Mouse (Mus musculus) limb, embryonic 12.5 days (tissue): ENCODE results near the gene Ncoa1. TPM values are rescaled to one million over a fixed set of nuclear protein-coding genes. Genes with fewer than 3 reads are reported as not detected.

Experiments used
- ATAC-seq: fragments of 200-750 bp; cut with Nextera tagmentation; 2 replicates; pipeline ENCODE4 v1.8.0; 2017; ENCODE audit warnings: low read depth, moderate TSS enrichment; ENCODE audit not compliant: insufficient number of reproducible peaks, insufficient read depth, low FRiP score, low TSS enrichment
- H3K27ac ChIP-seq: fragments of 300-500 bp; sonication (generic); 2 replicates; pipeline ENCODE4 v1.5.1; 2016; ENCODE audit warnings: mild to moderate bottlenecking, moderate library complexity
- H3K27me3 ChIP-seq: fragments of 300-500 bp; sonication (generic); 2 replicates; pipeline ENCODE4 v1.6.1; 2016; ENCODE audit warnings: mild to moderate bottlenecking, moderate library complexity
- H3K36me3 ChIP-seq: fragments of 300-500 bp; sonication (generic); 2 replicates; pipeline ENCODE4 v1.6.1; 2016; ENCODE audit warnings: mild to moderate bottlenecking, moderate library complexity
- H3K4me1 ChIP-seq: fragments of 300-500 bp; sonication (generic); replicated peaks from 2 replicates; pipeline ENCODE4 v1.6.1; 2016
- H3K4me2 ChIP-seq: fragments of 300-500 bp; sonication (generic); 2 replicates; pipeline ENCODE4 v1.6.1; 2016; ENCODE audit warnings: mild to moderate bottlenecking, moderate library complexity
- H3K4me3 ChIP-seq: fragments of 300-500 bp; sonication (generic); replicated peaks from 2 replicates; pipeline ENCODE4 v1.5.1; 2016; ENCODE audit warnings: mild to moderate bottlenecking
- H3K9ac ChIP-seq: fragments of 300-500 bp; sonication (generic); replicated peaks from 2 replicates; pipeline ENCODE4 v1.6.1; 2016; ENCODE audit warnings: mild to moderate bottlenecking, moderate library complexity
- H3K9me3 ChIP-seq: fragments of 300-500 bp; sonication (generic); 2 replicates; pipeline ENCODE4 v1.6.1; 2016; ENCODE audit warnings: mild to moderate bottlenecking, moderate library complexity
- WGBS: fragments of 180-500 bp; shearing (Covaris S2); methylation state at CpG from one replicate; pipeline ENCODE4 v1.1.7; 2016; 5-methylcytosine and 5-hydroxymethylcytosine counted together
- polyA plus RNA-seq: library from polyadenylated mRNA; unstranded; fragments of >200 nt; fragmentation: Nextera tagmentation; extraction: Ambion mirVana; gene quantifications from 2 replicates; pipeline ENCODE4 v1.2.1, GENCODE M21; 2016

Gene Ncoa1
- polyA plus RNA-seq, 1 experiment from 2014 or later, result 11.3 TPM

DNA sequence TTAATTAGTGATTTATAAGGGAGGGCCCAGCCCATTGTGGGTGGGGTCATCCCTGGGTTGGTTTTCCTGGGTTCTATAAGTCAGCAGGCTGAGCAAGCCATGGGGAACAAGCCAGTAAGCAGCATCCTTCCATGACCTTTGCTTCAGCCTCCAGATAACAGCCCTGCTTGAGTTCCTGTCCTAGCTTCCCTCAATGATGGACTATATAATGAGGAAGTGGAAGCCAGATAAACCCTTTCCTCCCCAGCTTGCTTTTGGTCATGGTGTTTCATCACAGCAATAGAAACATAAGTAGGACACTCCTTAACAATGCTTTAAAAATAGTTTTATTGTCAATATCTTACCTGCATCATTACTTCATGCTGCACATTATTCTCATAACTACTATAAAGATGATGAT is 163.2 kb downstream of the Ncoa1 start:
- H3K4me1 ChIP-seq, result no peaks in the 10 kb centered on the region
- no peak overlapping the region for H3K9ac ChIP-seq
- H3K27ac ChIP-seq, result no peak overlapping the region
- no peaks in the 10 kb centered on the region for H3K27me3 ChIP-seq
- no peak for ATAC-seq
- no peak overlapping the region for H3K4me3 ChIP-seq
- no peak overlapping the region for H3K4me2 ChIP-seq
- H3K36me3 ChIP-seq, result peaks cover 27% of the 10 kb centered on the region
- H3K9me3 ChIP-seq, result no peaks in the 10 kb centered on the region

- Histone ChIP-seq H3K9me3 (no peaks in the 10 kb centered on the region), H3K9ac (no peak overlapping the region), H3K4me2 (no peak overlapping the region), H3K27me3 (no peaks in the 10 kb centered on the region), H3K4me1 (no peaks in the 10 kb centered on the region), H3K36me3 (peaks cover 5% of the 10 kb centered on the region), H3K27ac (no peak overlapping the region), H3K4me3 (no peak overlapping the region)
- WGBS, result 81% methylated on average over 1 of the region's 1 CpGs
- ATAC-seq, result no peak
Measured at GRCm38 (mm10) chr12:4306712-4307313, 170.2 kb downstream of the Ncoa1 start.

GRCm38 (mm10) chr12:4299300-4299699 is 177.7 kb downstream of the Ncoa1 start:
- no peak overlapping the region for H3K27ac ChIP-seq
- H3K4me3 ChIP-seq, result no peak overlapping the region
- H3K36me3 ChIP-seq, result peaks cover 14% of the 10 kb centered on the region
- no peaks in the 10 kb centered on the region for H3K9me3 ChIP-seq
- ATAC-seq, result no peak
- no peak overlapping the region for H3K9ac ChIP-seq
- no peaks in the 10 kb centered on the region for H3K27me3 ChIP-seq
- 80% methylated on average over 3 of the region's 3 CpGs for WGBS
- H3K4me2 ChIP-seq, result no peak overlapping the region
- H3K4me1 ChIP-seq, result no peaks in the 10 kb centered on the region

DNA sequence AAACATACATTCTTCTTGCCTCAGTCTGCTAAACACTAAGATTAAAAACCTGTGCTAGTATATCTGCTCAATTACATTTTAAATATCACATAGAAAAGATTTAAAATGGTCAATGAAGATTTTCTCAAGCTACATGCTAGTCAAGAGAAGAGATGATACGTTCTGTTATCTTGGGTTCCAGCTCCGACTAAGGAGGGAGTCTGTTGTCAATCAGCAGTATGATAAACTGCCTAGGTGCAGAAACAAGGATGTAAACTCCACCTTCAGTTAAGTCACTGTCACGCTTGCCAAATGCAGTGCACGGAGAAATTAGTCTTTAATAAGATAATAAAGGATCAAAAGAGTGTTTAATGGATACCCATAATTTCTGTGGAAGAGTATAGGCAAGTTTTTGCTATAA is 178.4 kb downstream of the Ncoa1 start:
- Histone ChIP-seq H3K4me1 (no peaks in the 10 kb centered on the region), H3K4me2 (no peak overlapping the region), H3K4me3 (no peak overlapping the region), H3K27ac (no peak overlapping the region), H3K27me3 (no peaks in the 10 kb centered on the region), H3K36me3 (peaks cover 14% of the 10 kb centered on the region), H3K9me3 (no peaks in the 10 kb centered on the region), H3K9ac (no peak overlapping the region)
- no peak for ATAC-seq
- 70% methylated on average over 4 of the region's 4 CpGs for WGBS

DNA sequence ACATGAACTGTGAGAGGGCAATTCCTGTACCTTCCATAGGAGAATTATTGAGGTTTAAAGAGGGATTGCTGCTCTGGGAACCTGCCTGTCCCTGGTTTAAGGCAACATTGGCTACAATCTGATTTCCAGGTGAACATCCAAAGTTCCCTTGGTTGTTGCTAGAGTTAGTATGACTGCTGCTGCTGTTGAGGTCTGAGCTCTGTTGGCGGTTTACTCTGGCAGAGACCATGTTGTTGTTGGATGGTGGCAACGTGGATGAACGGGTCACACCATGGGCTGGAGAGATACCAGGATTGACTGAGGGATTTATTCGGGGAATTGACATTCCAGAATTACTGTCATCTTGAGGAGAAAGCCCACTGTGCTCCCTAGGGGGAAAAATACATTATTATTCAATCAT is 181.1 kb downstream of the Ncoa1 start:
- H3K4me2 ChIP-seq, result no peak overlapping the region
- peaks cover 14% of the 10 kb centered on the region for H3K36me3 ChIP-seq
- H3K9ac ChIP-seq, result no peak overlapping the region
- WGBS, result 95% methylated on average over 4 of the region's 4 CpGs
- ATAC-seq, result no peak
- H3K27ac ChIP-seq, result no peak overlapping the region
- no peaks in the 10 kb centered on the region for H3K9me3 ChIP-seq
- no peaks in the 10 kb centered on the region for H3K4me1 ChIP-seq
- H3K4me3 ChIP-seq, result no peak overlapping the region
- H3K27me3 ChIP-seq, result no peaks in the 10 kb centered on the region

- Histone ChIP-seq H3K27me3 (no peaks in the 10 kb centered on the region), H3K4me3 (no peak overlapping the region), H3K9me3 (no peaks in the 10 kb centered on the region), H3K4me2 (no peak overlapping the region), H3K4me1 (no peaks in the 10 kb centered on the region), H3K9ac (no peak overlapping the region), H3K36me3 (peaks cover 19% of the 10 kb centered on the region), H3K27ac (no peak overlapping the region)
- 85% methylated on average over 8 of the region's 8 CpGs for WGBS
- no peak for ATAC-seq
Measured at GRCm38 (mm10) chr12:4295281-4295680, 181.7 kb downstream of the Ncoa1 start.

- Histone ChIP-seq H3K9ac (no peak overlapping the region), H3K36me3 (peaks cover 29% of the 10 kb centered on the region), H3K9me3 (no peaks in the 10 kb centered on the region), H3K27ac (no peak overlapping the region), H3K4me2 (no peak overlapping the region), H3K4me1 (no peaks in the 10 kb centered on the region), H3K4me3 (no peak overlapping the region), H3K27me3 (no peaks in the 10 kb centered on the region)
- no peak for ATAC-seq
- WGBS, result 80% methylated on average over 6 of the region's 6 CpGs
Measured at GRCm38 (mm10) chr12:4293813-4294212, 183.2 kb downstream of the Ncoa1 start.

DNA sequence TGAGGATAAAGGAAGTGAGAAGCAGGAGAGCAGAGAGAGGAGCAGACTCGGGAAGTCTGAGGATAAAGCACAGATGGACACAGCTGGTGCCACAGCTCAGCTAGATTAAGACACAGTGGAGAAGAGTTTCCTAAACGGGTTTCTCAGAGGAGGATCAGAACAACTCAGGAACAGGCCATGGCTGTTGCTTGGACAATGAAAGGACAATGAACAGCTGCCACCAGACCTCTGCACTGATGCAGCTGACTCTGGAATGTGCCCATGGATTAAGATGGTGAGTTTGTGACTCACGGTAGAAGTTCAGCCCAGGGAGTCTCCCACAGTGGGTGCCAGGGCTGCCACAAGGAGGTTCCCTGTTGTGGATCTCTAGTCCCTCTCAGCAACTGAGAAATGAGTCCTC is 191.8 kb downstream of the Ncoa1 start:
- Histone ChIP-seq H3K4me1 (peaks cover 3% of the 10 kb centered on the region; the same call in 1 of the 2 replicates), H3K27ac (no peak overlapping the region), H3K27me3 (no peaks in the 10 kb centered on the region), H3K9me3 (no peaks in the 10 kb centered on the region), H3K4me2 (no peak overlapping the region), H3K4me3 (no peak overlapping the region), H3K9ac (no peak overlapping the region), H3K36me3 (peaks cover 11% of the 10 kb centered on the region; the same call in 1 of the 2 replicates)
- ATAC-seq, result peak; percentile 68; the same call in 1 of the 2 replicates
- WGBS, result 45% methylated on average over 3 of the region's 3 CpGs

GRCm38 (mm10) chr12:4279878-4280277 is 197.1 kb downstream of the Ncoa1 start:
- no peaks in the 10 kb centered on the region for H3K9me3 ChIP-seq
- H3K27me3 ChIP-seq, result no peaks in the 10 kb centered on the region
- H3K36me3 ChIP-seq, result peaks cover 7% of the 10 kb centered on the region
- no peak for ATAC-seq
- H3K27ac ChIP-seq, result no peak overlapping the region
- no peak overlapping the region for H3K4me2 ChIP-seq
- H3K9ac ChIP-seq, result no peak overlapping the region
- no peaks in the 10 kb centered on the region; the same call in 1 of the 2 replicates for H3K4me1 ChIP-seq
- whole genome bisulfite sequencing, result 93% methylated on average over 3 of the region's 3 CpGs
- no peak overlapping the region for H3K4me3 ChIP-seq

GRCm38 (mm10) chr12:4278978-4279755 is 197.8 kb downstream of the Ncoa1 start:
- 90% methylated on average over 3 of the region's 3 CpGs for WGBS
- Histone ChIP-seq H3K36me3 (peaks cover 13% of the 10 kb centered on the region), H3K9me3 (no peaks in the 10 kb centered on the region), H3K4me3 (no peak overlapping the region), H3K27ac (no peak overlapping the region), H3K9ac (no peak overlapping the region), H3K4me2 (no peak overlapping the region), H3K27me3 (no peaks in the 10 kb centered on the region), H3K4me1 (no peaks in the 10 kb centered on the region; the same call in 1 of the 2 replicates)
- no peak for ATAC-seq

DNA sequence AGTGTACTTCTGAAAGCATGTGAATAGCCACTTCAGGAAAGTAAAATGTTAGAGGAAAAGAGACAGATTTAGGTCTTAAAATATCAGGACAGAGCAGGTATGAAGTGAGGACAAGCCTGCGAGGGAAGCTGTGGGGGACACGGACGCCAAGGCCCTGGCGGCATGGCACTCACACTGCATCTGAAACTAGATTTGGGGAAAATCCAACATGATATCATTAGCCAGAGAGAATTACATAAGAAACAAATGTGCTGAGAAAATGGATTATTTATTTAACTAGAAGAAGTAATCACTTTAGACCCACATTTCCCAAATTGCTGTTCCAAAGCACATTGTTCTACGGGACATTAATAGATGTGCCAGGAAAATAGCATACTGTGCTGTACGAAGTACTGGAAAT is 205.9 kb downstream of the Ncoa1 start:
- no peaks in the 10 kb centered on the region for H3K4me1 ChIP-seq
- 94% methylated on average over 6 of the region's 6 CpGs for WGBS
- H3K27ac ChIP-seq, result no peak overlapping the region
- H3K27me3 ChIP-seq, result no peaks in the 10 kb centered on the region
- no peak for ATAC-seq
- H3K9me3 ChIP-seq, result no peaks in the 10 kb centered on the region
- H3K4me3 ChIP-seq, result no peak overlapping the region
- H3K4me2 ChIP-seq, result no peak overlapping the region
- H3K9ac ChIP-seq, result no peak overlapping the region
- H3K36me3 ChIP-seq, result peaks cover 59% of the 10 kb centered on the region

DNA sequence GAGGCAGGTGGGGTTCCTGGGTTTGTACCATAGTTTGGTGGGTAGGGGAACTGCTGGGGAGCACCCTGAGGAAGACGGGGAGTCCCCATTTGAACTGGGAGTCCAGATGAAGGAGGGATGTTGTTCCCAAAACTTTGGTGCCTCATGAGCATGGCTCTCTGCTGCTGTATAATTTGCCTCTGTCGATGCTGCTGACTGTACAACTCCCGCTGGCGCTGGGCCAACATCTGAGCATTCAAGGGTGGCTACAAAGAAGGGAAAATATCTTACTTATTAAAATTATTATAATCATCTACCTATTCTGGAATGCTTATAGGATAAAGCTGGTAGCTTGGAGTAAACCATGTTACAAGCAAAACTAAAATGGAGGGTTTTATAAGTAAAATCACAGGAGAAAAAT is 209.2 kb downstream of the Ncoa1 start:
- H3K27me3 ChIP-seq, result no peaks in the 10 kb centered on the region
- H3K36me3 ChIP-seq, result peaks cover 52% of the 10 kb centered on the region
- no peak overlapping the region for H3K27ac ChIP-seq
- no peaks in the 10 kb centered on the region for H3K9me3 ChIP-seq
- H3K4me1 ChIP-seq, result no peaks in the 10 kb centered on the region
- ATAC-seq, result no peak
- H3K9ac ChIP-seq, result no peak overlapping the region
- no peak overlapping the region for H3K4me2 ChIP-seq
- H3K4me3 ChIP-seq, result no peak overlapping the region
- 91% methylated on average over 4 of the region's 4 CpGs for WGBS
